Mouse (Mus musculus): ENCODE measurements around the gene Mettl26. TPM values are rescaled to one million over a fixed set of nuclear protein-coding genes. Genes with fewer than 3 reads are reported as not detected.

Mettl26 gene
- total and polyA plus RNA-seq, 2 experiments from 2014 or later: 50.0 to 62.9 TPM

- H3K9ac ChIP-seq (replicated peaks; ENCODE audit: low read length): peak within 1 kb of the TSS; percentile 80
- peak within 1 kb of the TSS; percentile 96 for H3K27ac ChIP-seq
- H3K4me1 ChIP-seq (ENCODE audit: insufficient read depth, low read length): peaks cover 34% of the 10 kb centered on the region
- TF ChIP-seq CTCF (IDR thresholded peaks at IDR 0.05; ENCODE audit: low read depth): peak; percentile 72
- H3K4me3 ChIP-seq (ENCODE audit: low read length): peak within 1 kb of the TSS; percentile 46
- peak; percentile 67 for ATAC-seq
- no peaks in the 10 kb centered on the region for H3K27me3 ChIP-seq (ENCODE audit: insufficient read depth, low read length)
- DNase-seq (ENCODE audit: low spot score): peak; percentile 94
- WGBS: under 1% methylated on average over 32 of the region's 32 CpGs
- no peaks in the 10 kb centered on the region for H3K9me3 ChIP-seq (ENCODE audit: low read length)
- peak within 1 kb of the TSS; percentile 80 for H3K4me2 ChIP-seq (ENCODE audit: low read depth, low read length)
- H3K36me3 ChIP-seq (ENCODE audit: insufficient read depth, low read length): peaks cover 25% of the 10 kb centered on the region; the same call in 1 of the 2 replicates
Observed at GRCm38 (mm10) chr17:25828712-25829557, 45.9 kb upstream of the Mettl26 start, which contains the start of gene Jmjd8. TSS of gene Jmjd8 (plus strand) at chr17:25828867.

GRCm38 (mm10) chr17:25829558-25830017 lies 45.3 kb upstream of the Mettl26 start:
- ATAC-seq (no peak), DNase-seq (ENCODE audit: low spot score) (no peak)
- 34% methylated on average over 8 of the region's 8 CpGs for WGBS
- Histone ChIP-seq H3K4me2 (ENCODE audit: low read depth, low read length) (peak overlapping the region; percentile 80), H3K9ac (replicated peaks; ENCODE audit: low read length) (peak overlapping the region; percentile 80), H3K9me3 (ENCODE audit: low read length) (no peaks in the 10 kb centered on the region), H3K4me3 (ENCODE audit: low read length) (peak overlapping the region; percentile 46), H3K4me1 (ENCODE audit: insufficient read depth, low read length) (peaks cover 34% of the 10 kb centered on the region), H3K27me3 (ENCODE audit: insufficient read depth, low read length) (no peaks in the 10 kb centered on the region), H3K36me3 (ENCODE audit: insufficient read depth, low read length) (peaks cover 25% of the 10 kb centered on the region; the same call in 1 of the 2 replicates), H3K27ac (peak overlapping the region; percentile 96)
- TF ChIP-seq CTCF (IDR thresholded peaks at IDR 0.05; ENCODE audit: low read depth): no peak

- no peak overlapping the region for H3K27ac ChIP-seq
- H3K9ac ChIP-seq (replicated peaks; ENCODE audit: low read length): no peak overlapping the region
- no peaks in the 10 kb centered on the region for H3K9me3 ChIP-seq (ENCODE audit: low read length)
- ATAC-seq: no peak
- peaks cover 35% of the 10 kb centered on the region for H3K4me1 ChIP-seq (ENCODE audit: insufficient read depth, low read length)
- H3K4me3 ChIP-seq (ENCODE audit: low read length): peak overlapping the region; percentile 46; the same call in 1 of the 2 replicates
- H3K27me3 ChIP-seq (ENCODE audit: insufficient read depth, low read length): no peaks in the 10 kb centered on the region
- no peak for TF ChIP-seq CTCF (IDR thresholded peaks at IDR 0.05; ENCODE audit: low read depth)
- no peak for DNase-seq (ENCODE audit: low spot score)
- peaks cover 25% of the 10 kb centered on the region; the same call in 1 of the 2 replicates for H3K36me3 ChIP-seq (ENCODE audit: insufficient read depth, low read length)
- peak overlapping the region; percentile 80; the same call in 1 of the 2 replicates for H3K4me2 ChIP-seq (ENCODE audit: low read depth, low read length)
- 84% methylated on average over 4 of the region's 4 CpGs for WGBS
Observed at GRCm38 (mm10) chr17:25830200-25830753, 44.6 kb upstream of the Mettl26 start.

GRCm38 (mm10) chr17:25830806-25831431 lies 44.0 kb upstream of the Mettl26 start:
- TF ChIP-seq CTCF (IDR thresholded peaks at IDR 0.05; ENCODE audit: low read depth): no peak
- H3K4me1 ChIP-seq (ENCODE audit: insufficient read depth, low read length): peaks cover 41% of the 10 kb centered on the region
- WGBS: 86% methylated on average over 14 of the region's 14 CpGs

GRCm38 (mm10) chr17:25831451-25832281 lies 43.2 kb upstream of the Mettl26 start:
- WGBS: 58% methylated on average over 21 of the region's 21 CpGs
- TF ChIP-seq CTCF (IDR thresholded peaks at IDR 0.05; ENCODE audit: low read depth): no peak
- H3K4me1 ChIP-seq (ENCODE audit: insufficient read depth, low read length): peaks cover 49% of the 10 kb centered on the region
- no peaks in the 10 kb centered on the region for H3K9me3 ChIP-seq (ENCODE audit: low read length)
- DNase-seq (ENCODE audit: low spot score): no peak
- peak overlapping the region; percentile 80 for H3K4me2 ChIP-seq (ENCODE audit: low read depth, low read length)
- H3K9ac ChIP-seq (replicated peaks; ENCODE audit: low read length): peak overlapping the region; percentile 75
- H3K36me3 ChIP-seq (ENCODE audit: insufficient read depth, low read length): peaks cover 22% of the 10 kb centered on the region; the same call in 1 of the 2 replicates
- H3K4me3 ChIP-seq (ENCODE audit: low read length): peak overlapping the region; percentile 66
- no peak for ATAC-seq
- H3K27ac ChIP-seq: peak overlapping the region; percentile 98
- H3K27me3 ChIP-seq (ENCODE audit: insufficient read depth, low read length): no peaks in the 10 kb centered on the region

More at GRCm38 (mm10) chr17:25830806-25831431, 44.0 kb upstream of the Mettl26 start:
- ATAC-seq (no peak), DNase-seq (ENCODE audit: low spot score) (no peak)
- Histone ChIP-seq H3K9ac (replicated peaks; ENCODE audit: low read length) (no peak overlapping the region), H3K4me2 (ENCODE audit: low read depth, low read length) (peak overlapping the region; percentile 80; the same call in 1 of the 2 replicates), H3K4me3 (ENCODE audit: low read length) (no peak overlapping the region), H3K27ac (no peak overlapping the region), H3K36me3 (ENCODE audit: insufficient read depth, low read length) (peaks cover 25% of the 10 kb centered on the region; the same call in 1 of the 2 replicates), H3K9me3 (ENCODE audit: low read length) (no peaks in the 10 kb centered on the region), H3K27me3 (ENCODE audit: insufficient read depth, low read length) (no peaks in the 10 kb centered on the region)
